In the genomic region with DNA sequence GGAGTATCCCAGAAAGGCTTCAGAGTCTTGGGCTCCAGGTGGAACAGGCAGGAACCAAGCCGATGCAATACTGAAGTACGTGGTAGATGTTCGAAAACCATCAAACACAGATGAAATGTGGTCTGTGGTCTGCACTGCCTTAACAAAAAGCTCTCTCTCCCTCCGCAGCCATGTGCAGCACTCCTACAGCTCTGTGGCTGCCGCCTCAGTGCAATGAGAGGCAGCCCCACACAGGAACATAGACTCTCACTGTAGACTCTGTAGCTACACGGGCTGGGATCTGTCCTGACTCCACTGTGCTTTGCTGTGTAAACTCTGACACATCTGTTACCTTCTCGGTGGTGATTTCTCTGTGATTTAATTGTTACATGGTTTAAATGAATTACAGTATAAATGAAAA, we compare ENCODE assay signal across 20 mouse cellular contexts.
DNase-seq lines count a peak whose midpoint lies in the region; ATAC-seq and TF ChIP-seq lines count a peak whose summit lies in the region.
"Had no signal": no experiment of that assay in that cellular context is flagged by ENCODE, and none has a peak within 500 bp of the region (broad histone marks: within the 10 kb centered on the region; RNA-seq: fewer than 3 reads in every experiment).

No protein-coding gene starts in this region.

- no peak for TF ChIP-seq CTCF in kidney, adult 2 months (conservative IDR thresholded peaks at IDR 0.05; ENCODE audit: insufficient read depth, insufficient read length, low read depth, low read length)

- DNase-seq in kidney, adult 2 months = no peak
- peak; percentile 21 to 22 for DNase-seq in right cerebral cortex, postnatal 10 days (ENCODE audit: low spot score in 2 of 2)
- no peak for DNase-seq in right cerebral cortex, postnatal 36 days (ENCODE audit: low spot score in 2 of 2)
- peak; percentile 17 to 47 for DNase-seq in thymus, postnatal 36 days
- DNase-seq: adrenal gland, postnatal 10 days; cerebellum, adult 9-10 months; forebrain, postnatal 0 days; heart, postnatal 4 days; kidney, adult 18-20 months had no signal

- ATAC-seq in kidney, embryonic 14.5 days (ENCODE audit: low FRiP score, low TSS enrichment) = no peak
- no peak for ATAC-seq in embryonic facial prominence, embryonic 12.5 days (ENCODE audit: insufficient number of reproducible peaks, insufficient read depth, low FRiP score, low TSS enrichment)
- ATAC-seq in CD4-positive, CD25-positive, alpha-beta regulatory T cell, adult 4 months = no peak
- ATAC-seq: forebrain, postnatal 0 days; hindbrain, postnatal 0 days had no signal

- H3K4me2 ChIP-seq in kidney, embryonic 14.5 days (replicated peaks; ENCODE audit: low read depth, low read length) = no peak overlapping the region
- H3K4me2 ChIP-seq in embryonic facial prominence, embryonic 12.5 days (replicated peaks) = no peak overlapping the region
- H3K4me2 ChIP-seq: embryonic facial prominence, embryonic 15.5 days; limb, embryonic 15.5 days; liver, embryonic 15.5 days; midbrain, embryonic 11.5 days; neural tube, embryonic 12.5 days; stomach, embryonic 15.5 days had no signal

- H3K4me1 ChIP-seq in kidney, embryonic 14.5 days (ENCODE audit: control insufficient read depth, insufficient read depth, low read length) = no peaks in the 10 kb centered on the region
- H3K4me1 ChIP-seq in kidney, adult 2 months (ENCODE audit: control insufficient read depth, insufficient read depth, low read length) = no peaks in the 10 kb centered on the region
- no peaks in the 10 kb centered on the region for H3K4me1 ChIP-seq in embryonic facial prominence, embryonic 12.5 days
- H3K4me1 ChIP-seq: liver, embryonic 15.5 days; neural tube, embryonic 12.5 days had no signal

- WGBS in kidney, embryonic 14.5 days = 63% methylated on average over 7 of the region's 7 CpGs
- WGBS in kidney, adult 2 months = 76% methylated on average over 7 of the region's 7 CpGs
- WGBS in embryonic facial prominence, embryonic 12.5 days = 60% methylated on average over 7 of the region's 7 CpGs

- H3K36me3 ChIP-seq in kidney, embryonic 14.5 days (ENCODE audit: control insufficient read depth, insufficient read depth, low read length) = no peaks in the 10 kb centered on the region
- H3K36me3 ChIP-seq in kidney, adult 2 months (ENCODE audit: control insufficient read depth, insufficient read depth, low read length) = no peaks in the 10 kb centered on the region
- no peaks in the 10 kb centered on the region for H3K36me3 ChIP-seq in embryonic facial prominence, embryonic 12.5 days
- H3K36me3 ChIP-seq: embryonic facial prominence, embryonic 15.5 days; limb, embryonic 15.5 days; liver, embryonic 15.5 days; neural tube, embryonic 12.5 days; stomach, embryonic 15.5 days had no signal

- H3K9ac ChIP-seq in kidney, embryonic 14.5 days (ENCODE audit: low read depth, low read length) = no peak overlapping the region
- H3K9ac ChIP-seq in embryonic facial prominence, embryonic 12.5 days = no peak overlapping the region
- H3K9ac ChIP-seq: embryonic facial prominence, embryonic 15.5 days; forebrain, postnatal 0 days; limb, embryonic 15.5 days; liver, embryonic 15.5 days; neural tube, embryonic 12.5 days; stomach, embryonic 15.5 days had no signal

- H3K27me3 ChIP-seq in kidney, embryonic 14.5 days (ENCODE audit: control insufficient read depth, insufficient read depth, low read length) = no peaks in the 10 kb centered on the region
- no peaks in the 10 kb centered on the region for H3K27me3 ChIP-seq in kidney, adult 2 months (replicated peaks; ENCODE audit: control insufficient read depth, insufficient read depth, low read length)
- H3K27me3 ChIP-seq in embryonic facial prominence, embryonic 12.5 days = no peaks in the 10 kb centered on the region
- H3K27me3 ChIP-seq: embryonic facial prominence, embryonic 15.5 days; limb, embryonic 15.5 days; liver, embryonic 15.5 days; neural tube, embryonic 12.5 days; stomach, embryonic 15.5 days had no signal

- 0 out of 2 replicates have a peak overlapping the region, but pooled peaks have one; percentile 30 for H3K27ac ChIP-seq in kidney, embryonic 14.5 days (ENCODE audit: low read depth, low read length)
- H3K27ac ChIP-seq in kidney, adult 2 months (ENCODE audit: insufficient read depth, low read depth, low read length) = no peak overlapping the region
- peak overlapping the region; percentile 33; the same call in 1 of the 2 replicates for H3K27ac ChIP-seq in embryonic facial prominence, embryonic 12.5 days
- H3K27ac ChIP-seq: embryonic facial prominence, embryonic 15.5 days; hindbrain, postnatal 0 days; limb, embryonic 15.5 days; liver, embryonic 15.5 days; macrophage; neural tube, embryonic 12.5 days; stomach, embryonic 15.5 days had no signal

- H3K9me3 ChIP-seq in kidney, embryonic 14.5 days (ENCODE audit: control insufficient read depth, low read length) = no peaks in the 10 kb centered on the region
- no peaks in the 10 kb centered on the region for H3K9me3 ChIP-seq in embryonic facial prominence, embryonic 12.5 days
- H3K9me3 ChIP-seq: embryonic facial prominence, embryonic 15.5 days; limb, embryonic 15.5 days; liver, embryonic 15.5 days; stomach, embryonic 15.5 days had no signal

- no peak overlapping the region for H3K4me3 ChIP-seq in kidney, embryonic 14.5 days (ENCODE audit: low read length)
- no peak overlapping the region for H3K4me3 ChIP-seq in kidney, adult 2 months (ENCODE audit: insufficient read depth, low read depth, low read length)
- H3K4me3 ChIP-seq in embryonic facial prominence, embryonic 12.5 days = no peak overlapping the region
- H3K4me3 ChIP-seq: embryonic facial prominence, embryonic 15.5 days; limb, embryonic 15.5 days; liver, embryonic 15.5 days; neural tube, embryonic 12.5 days; stomach, embryonic 15.5 days had no signal

- no peak for TF ChIP-seq POLR2A in kidney, adult 2 months (IDR thresholded peaks at IDR 0.05; ENCODE audit: low read depth, low read length)

Comparison
In these comparisons a context has a peak if more than half of its experiments do, and no peak if none do; other contexts are left out.
1. DNase-seq: peak in right cerebral cortex, postnatal 10 days (2 of 2) and thymus, postnatal 36 days (2 of 2); none in kidney, adult 2 months (single experiment) and right cerebral cortex, postnatal 36 days (0 of 2).